Mouse (Mus musculus) MEL (cell line): Measurements from ENCODE around the gene Hacd4. TPM values are rescaled to one million over a fixed set of nuclear protein-coding genes. Genes with fewer than 3 reads are reported as not detected.

Source experiments
- DNase-seq: peaks from one replicate; pipeline ENCODE4 v3.0.0; 2011; ENCODE audit warnings: low read depth, low spot score
- H3K27ac ChIP-seq: 2 replicates; pipeline ENCODE4 v1.5.1; 2012; ENCODE audit warnings: low read depth, mild to moderate bottlenecking, control low read depth, low read length, moderate library complexity; ENCODE audit not compliant: control insufficient read depth
- H3K27me3 ChIP-seq, 2 experiments: fragments of 150-350 bp in 1 of 2; sonication (generic) in 1 of 2; 2 replicates each; pipeline ENCODE4 v1.6.1; 2012; ENCODE audit warnings: low read length in 2 of 2, mild to moderate bottlenecking in 2 of 2, improper control_type of control experiment in 1 of 2, moderate library complexity in 1 of 2; ENCODE audit not compliant: insufficient read depth in 2 of 2, control insufficient read depth in 1 of 2
- H3K36me3 ChIP-seq, 2 experiments: 2 replicates each; pipeline ENCODE4 v1.6.1; 2012 to 2014; ENCODE audit warnings: low read length in 2 of 2, improper control_type of control experiment in 1 of 2, inconsistent platforms in 1 of 2, mild to moderate bottlenecking in 1 of 2; ENCODE audit not compliant: insufficient read depth in 2 of 2, control insufficient read depth in 1 of 2
- H3K4me1 ChIP-seq, 2 experiments: fragments of 150-350 bp in 1 of 2; sonication (generic) in 1 of 2; 2 replicates each; pipeline ENCODE4 v1.6.1; 2012; ENCODE audit warnings: low read length in 2 of 2, improper control_type of control experiment in 1 of 2, mild to moderate bottlenecking in 1 of 2; ENCODE audit not compliant: insufficient read depth in 2 of 2, control insufficient read depth in 1 of 2
- H3K4me3 ChIP-seq, 2 experiments: fragments of 150-350 bp in 1 of 2; sonication (generic) in 1 of 2; 2 replicates each; pipeline ENCODE4 v1.5.1; 2012; ENCODE audit warnings: low read depth in 2 of 2, low read length in 2 of 2, mild to moderate bottlenecking in 2 of 2, moderate library complexity in 2 of 2, control low read depth in 1 of 2, improper control_type of control experiment in 1 of 2; ENCODE audit not compliant: control insufficient read depth in 1 of 2, insufficient read depth in 1 of 2
- H3K79me2 ChIP-seq: 2 replicates; pipeline ENCODE4 v1.6.1; 2012; ENCODE audit warnings: mild to moderate bottlenecking, low read length, moderate library complexity; ENCODE audit not compliant: control insufficient read depth, poor library complexity, insufficient read depth
- H3K9ac ChIP-seq: 2 replicates; pipeline ENCODE4 v1.6.1; 2012; ENCODE audit warnings: low read depth, mild to moderate bottlenecking, control low read depth, low read length, moderate library complexity; ENCODE audit not compliant: control insufficient read depth, poor library complexity, severe bottlenecking
- H3K9me3 ChIP-seq: fragments of 150-350 bp; sonication (generic); replicated peaks from 2 replicates; pipeline ENCODE4 v1.6.1; 2012; ENCODE audit warnings: mild to moderate bottlenecking, low read length, improper control_type of control experiment, moderate library complexity; ENCODE audit not compliant: insufficient read depth
- BHLHE40 ChIP-seq: IDR thresholded peaks from 2 replicates; pipeline ENCODE4 v1.6.1; 2012; ENCODE audit warnings: low read depth, mild to moderate bottlenecking, inconsistent platforms, low read length, improper control_type of control experiment, borderline replicate concordance
- CHD1 ChIP-seq: IDR thresholded peaks from 2 replicates; pipeline ENCODE4 v1.6.1; 2012; ENCODE audit warnings: low read depth, mild to moderate bottlenecking, inconsistent platforms, low read length, improper control_type of control experiment
- CHD2 ChIP-seq: IDR thresholded peaks from 2 replicates; pipeline ENCODE4 v1.6.1; 2011; ENCODE audit warnings: low read length, improper control_type of control experiment
- ELF1 ChIP-seq: IDR thresholded peaks from 2 replicates; pipeline ENCODE4 v1.6.1; 2014; ENCODE audit warnings: low read depth, mild to moderate bottlenecking, inconsistent platforms, low read length, improper control_type of control experiment, moderate library complexity
- EP300 ChIP-seq, 2 experiments: IDR thresholded peaks; 2 replicates each; pipeline ENCODE4 v1.6.1; 2011; ENCODE audit warnings: improper control_type of control experiment in 2 of 2, low read length in 2 of 2, low read depth in 1 of 2, mild to moderate bottlenecking in 1 of 2
- GABPA ChIP-seq: IDR thresholded peaks from 2 replicates; pipeline ENCODE4 v1.6.1; 2012; ENCODE audit warnings: low read depth, mild to moderate bottlenecking, inconsistent platforms, low read length, improper control_type of control experiment, moderate library complexity
- HCFC1 ChIP-seq: IDR thresholded peaks from 2 replicates; pipeline ENCODE4 v1.6.1; 2012; ENCODE audit warnings: low read depth, mild to moderate bottlenecking, inconsistent platforms, low read length, improper control_type of control experiment, moderate library complexity
- JUND ChIP-seq: IDR thresholded peaks from 2 replicates; pipeline ENCODE4 v1.6.1; 2011; ENCODE audit warnings: low read depth, mild to moderate bottlenecking, improper control_type of control experiment, low read length
- KAT2A ChIP-seq: conservative IDR thresholded peaks from 2 replicates; pipeline ENCODE4 v1.6.1; 2012; ENCODE audit warnings: low read depth, low read length, improper control_type of control experiment, inconsistent platforms
- MAFK ChIP-seq: IDR thresholded peaks from 2 replicates; pipeline ENCODE4 v1.6.1; 2011; ENCODE audit warnings: low read depth, mild to moderate bottlenecking, low read length, improper control_type of control experiment, borderline replicate concordance
- MAX ChIP-seq: IDR thresholded peaks from 2 replicates; pipeline ENCODE4 v1.6.1; 2011; ENCODE audit warnings: low read length, improper control_type of control experiment
- MAZ ChIP-seq: IDR thresholded peaks from 2 replicates; pipeline ENCODE4 v1.6.1; 2012; ENCODE audit warnings: low read depth, mild to moderate bottlenecking, inconsistent platforms, low read length, improper control_type of control experiment
- MYB ChIP-seq: IDR thresholded peaks from 2 replicates; pipeline ENCODE4 v1.6.1; 2011; ENCODE audit warnings: mild to moderate bottlenecking, low read depth, low read length, improper control_type of control experiment
- MYC ChIP-seq: IDR thresholded peaks from 2 replicates; pipeline ENCODE4 v1.6.1; 2011; ENCODE audit warnings: low read depth, mild to moderate bottlenecking, low read length, improper control_type of control experiment, moderate library complexity
- NELFE ChIP-seq: IDR thresholded peaks from 2 replicates; pipeline ENCODE4 v1.6.1; 2011; ENCODE audit warnings: low read depth, low read length, improper control_type of control experiment
- RAD21 ChIP-seq: IDR thresholded peaks from 2 replicates; pipeline ENCODE4 v1.6.1; 2011; ENCODE audit warnings: mild to moderate bottlenecking, low read depth, low read length, improper control_type of control experiment
- SIN3A ChIP-seq: IDR thresholded peaks from 2 replicates; pipeline ENCODE4 v1.6.1; 2012; ENCODE audit warnings: low read length, improper control_type of control experiment, inconsistent platforms
- TAL1 ChIP-seq: IDR thresholded peaks from 2 replicates; pipeline ENCODE4 v1.6.1; 2012; ENCODE audit warnings: mild to moderate bottlenecking, inconsistent platforms, low read length, moderate library complexity, mixed read lengths
- TBP ChIP-seq: IDR thresholded peaks from 2 replicates; pipeline ENCODE4 v1.8.0; 2011; ENCODE audit warnings: low read depth, low read length, improper control_type of control experiment
- UBTF ChIP-seq: IDR thresholded peaks from 2 replicates; pipeline ENCODE4 v1.6.1; 2012; ENCODE audit warnings: low read depth, mild to moderate bottlenecking, inconsistent platforms, low read length, improper control_type of control experiment, moderate library complexity, borderline replicate concordance; ENCODE audit not compliant: insufficient read depth
- USF1 ChIP-seq: IDR thresholded peaks from 2 replicates; pipeline ENCODE4 v1.6.1; 2014; ENCODE audit warnings: low read depth, mild to moderate bottlenecking, inconsistent platforms, low read length, improper control_type of control experiment, moderate library complexity
- USF2 ChIP-seq, 2 experiments: IDR thresholded peaks; 2 replicates each; pipeline ENCODE4 v1.6.1; 2011 to 2012; ENCODE audit warnings: improper control_type of control experiment in 2 of 2, low read length in 2 of 2, borderline replicate concordance in 1 of 2, inconsistent platforms in 1 of 2, low read depth in 1 of 2, mild to moderate bottlenecking in 1 of 2; ENCODE audit not compliant: insufficient read depth in 1 of 2
- ZC3H11A ChIP-seq: IDR thresholded peaks from 2 replicates; pipeline ENCODE4 v1.6.1; 2012; ENCODE audit warnings: low read depth, mild to moderate bottlenecking, inconsistent platforms, low read length, improper control_type of control experiment
- ZKSCAN1 ChIP-seq: IDR thresholded peaks from 2 replicates; pipeline ENCODE4 v1.6.1; 2012; ENCODE audit warnings: low read depth, mild to moderate bottlenecking, inconsistent platforms, low read length, improper control_type of control experiment, moderate library complexity
- ZMIZ1 ChIP-seq: IDR thresholded peaks from 2 replicates; pipeline ENCODE4 v1.6.1; 2012; ENCODE audit warnings: low read depth, mild to moderate bottlenecking, inconsistent platforms, low read length, improper control_type of control experiment, moderate library complexity
- ZNF384 ChIP-seq: IDR thresholded peaks from 2 replicates; pipeline ENCODE4 v1.6.1; 2012; ENCODE audit warnings: low read depth, mild to moderate bottlenecking, inconsistent platforms, low read length, improper control_type of control experiment
- polyA plus RNA-seq, 2 experiments: library from polyadenylated mRNA; stranded (reverse) in 1 of 2; unstranded in 1 of 2; fragments of >175 nt in 1 of 2; fragments of >200 nt in 1 of 2; gene quantifications; 2 replicates each; pipeline versions ENCODE4 v1.2.1 to v1.2.4; 2012; ENCODE audit warnings: low replicate concordance in 2 of 2, low read depth in 1 of 2; ENCODE audit not compliant: insufficient read length in 2 of 2, insufficient read depth in 1 of 2, missing spikeins in 1 of 2
- total RNA-seq: library from RNA; depleted of rRNA; stranded (reverse); fragments of 300-350 nt; gene quantifications from 2 replicates; pipeline ENCODE4 v1.2.3, GENCODE M21; 2012

The Hacd4 gene
- total and polyA plus RNA-seq, 3 experiments: 0.19 to 0.64 TPM; not detected in 1

DNA sequence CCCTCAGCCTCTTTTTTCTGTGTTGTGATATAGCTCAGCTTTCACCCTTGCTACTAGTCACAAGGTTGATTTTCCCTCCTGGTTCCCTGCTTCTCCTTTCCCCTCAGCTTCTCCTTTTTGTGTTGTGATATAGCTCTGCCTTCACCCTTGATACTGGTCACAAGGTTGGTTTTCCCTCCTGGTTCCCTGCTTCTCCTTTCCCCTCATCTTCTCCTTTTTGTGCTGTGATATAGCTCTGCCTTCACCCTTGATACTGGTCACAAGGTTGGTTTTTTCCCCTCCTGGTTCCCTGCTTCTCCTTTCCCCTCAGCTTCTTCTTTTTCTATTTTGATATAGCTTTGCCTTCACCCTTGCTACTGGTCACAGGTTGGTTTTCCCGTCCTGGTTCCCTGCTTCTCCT is 48.7 kb downstream of the Hacd4 start:
- H3K9ac ChIP-seq: no peak overlapping the region
- DNase-seq: peak; percentile 10
- H3K27ac ChIP-seq: no peak overlapping the region
- no peaks in the 10 kb centered on the region for H3K4me1 ChIP-seq
- H3K79me2 ChIP-seq: no peaks in the 10 kb centered on the region
- H3K27me3 ChIP-seq: no peaks in the 10 kb centered on the region
- H3K9me3 ChIP-seq: no peaks in the 10 kb centered on the region
- TF ChIP-seq GABPA: no peak
- TF ChIP-seq MAX: no peak
- TF ChIP-seq MAZ: no peak
- no peak for TF ChIP-seq CHD1
- TF ChIP-seq SIN3A: no peak
- TF ChIP-seq TBP: no peak
- no peak for TF ChIP-seq CHD2
- TF ChIP-seq MYC: no peak
- TF ChIP-seq ZKSCAN1: no peak
- no peak for TF ChIP-seq BHLHE40
- TF ChIP-seq TAL1: no peak
- TF ChIP-seq EP300 (IDR thresholded peaks at IDR 0.05; ENCODE audit: low read depth in 1 of 2, low read length in 2 of 2): no peak
- TF ChIP-seq MYB: no peak
- TF ChIP-seq KAT2A: no peak
- TF ChIP-seq ELF1: no peak
- TF ChIP-seq ZMIZ1: no peak
- no peak for TF ChIP-seq RAD21
- no peak for TF ChIP-seq NELFE
- no peak for TF ChIP-seq ZC3H11A
- TF ChIP-seq JUND: no peak
- H3K4me3 ChIP-seq: no peak overlapping the region
- no peaks in the 10 kb centered on the region; a peak in 1 of 4 replicates for H3K36me3 ChIP-seq

GRCm38 (mm10) chr4:88372293-88373224 is 66.2 kb downstream of the Hacd4 start:
- Histone ChIP-seq H3K9me3 (no peaks in the 10 kb centered on the region), H3K4me3 (no peak overlapping the region), H3K9ac (no peak overlapping the region), H3K36me3 (peaks cover 0 to 4% of the 10 kb centered on the region in 2 experiments; a peak in 3 of 4 replicates), H3K4me1 (peaks cover 0 to 4% of the 10 kb centered on the region in 2 experiments; a peak in 2 of 4 replicates), H3K27ac (no peak overlapping the region), H3K27me3 (no peaks in the 10 kb centered on the region), H3K79me2 (no peaks in the 10 kb centered on the region)
- peak; percentile 8 for DNase-seq
- TF ChIP-seq ZNF384 (no peak), KAT2A (no peak), MAFK (no peak), RAD21 (no peak), UBTF (no peak), USF1 (no peak), TAL1 (no peak), HCFC1 (no peak), ELF1 (no peak), ZKSCAN1 (no peak), JUND (no peak), USF2 (IDR thresholded peaks at IDR 0.05; ENCODE audit: borderline replicate concordance in 1 of 2, insufficient read depth in 1 of 2, low read depth in 1 of 2, low read length in 2 of 2) (no peak), CHD2 (no peak), GABPA (no peak)
